25 mouse cellular contexts compared by ENCODE assay signal in genomic region chr1:133346531-133346930, GRCm38 (mm10). TPM values are rescaled to one million over a fixed set of nuclear protein-coding genes. Genes with fewer than 3 reads are reported as not detected.
"Had no signal": no experiment of that assay in that cellular context is flagged by ENCODE, and none has a peak within 500 bp of the region (broad histone marks: within the 10 kb centered on the region; RNA-seq: fewer than 3 reads in every experiment).

No protein-coding gene starts in this region.

- H3K27ac ChIP-seq: liver, embryonic 13.5 days; liver, embryonic 15.5 days; lung, embryonic 15.5 days; macrophage; midbrain, embryonic 13.5 days; midbrain, embryonic 15.5 days; neural tube, embryonic 12.5 days; stomach, embryonic 15.5 days had no signal

- H3K9ac ChIP-seq: liver, embryonic 13.5 days; liver, embryonic 15.5 days; liver, postnatal 0 days; lung, embryonic 15.5 days; midbrain, embryonic 13.5 days; midbrain, embryonic 15.5 days; neural tube, embryonic 12.5 days; stomach, embryonic 15.5 days had no signal

- H3K36me3 ChIP-seq: liver, embryonic 13.5 days; liver, embryonic 15.5 days; lung, embryonic 15.5 days; midbrain, embryonic 13.5 days; midbrain, embryonic 15.5 days; neural tube, embryonic 12.5 days; stomach, embryonic 15.5 days had no signal

- ATAC-seq: liver, postnatal 0 days; lung, postnatal 0 days; midbrain, embryonic 13.5 days; midbrain, embryonic 15.5 days had no signal

- DNase-seq: liver, embryonic 13.5 days; liver, postnatal 0 days; lung, adult 2 months; lung, postnatal 14 days; lung, postnatal 36 days; thymus, adult 18-20 months; thymus, postnatal 14 days; thymus, postnatal 36 days had no signal

- H3K9me3 ChIP-seq: liver, embryonic 13.5 days; liver, embryonic 15.5 days; lung, embryonic 15.5 days; midbrain, embryonic 13.5 days; midbrain, embryonic 15.5 days; neural tube, embryonic 12.5 days; stomach, embryonic 15.5 days had no signal

- H3K4me3 ChIP-seq: liver, embryonic 13.5 days; liver, embryonic 15.5 days; lung, embryonic 15.5 days; megakaryocyte, embryonic 14.5 days; midbrain, embryonic 13.5 days; midbrain, embryonic 15.5 days; neural tube, embryonic 12.5 days; stomach, embryonic 15.5 days had no signal

- H3K27me3 ChIP-seq: liver, embryonic 13.5 days; lung, embryonic 15.5 days; midbrain, embryonic 15.5 days; neural tube, embryonic 12.5 days; stomach, embryonic 15.5 days had no signal

- H3K4me2 ChIP-seq: liver, embryonic 13.5 days; liver, embryonic 15.5 days; lung, embryonic 15.5 days; midbrain, embryonic 11.5 days; midbrain, embryonic 13.5 days; midbrain, embryonic 15.5 days; neural tube, embryonic 12.5 days; stomach, embryonic 15.5 days had no signal

- H3K4me1 ChIP-seq: lung, embryonic 15.5 days; neural tube, embryonic 12.5 days; stomach, embryonic 15.5 days had no signal

RNA-seq across cellular contexts. Expression of gene Ren1, which starts 3.8 kb away (rescaled TPM):
- total RNA-seq: megakaryocyte progenitor cell, adult 5-6 weeks; midbrain, postnatal 0 days; monocyte, adult 5-6 weeks; neutrophil, adult 5-6 weeks had no signal
- polyA plus RNA-seq: macrophage; midbrain, embryonic 11.5 days; midbrain, embryonic 13.5 days; midbrain, embryonic 15.5 days; midbrain, postnatal 0 days; spleen, adult 2 months had no signal

RNA-seq across cellular contexts. Expression of gene Etnk2, which starts 16.8 kb away (rescaled TPM):
- total RNA-seq: megakaryocyte progenitor cell, adult 5-6 weeks; monocyte, adult 5-6 weeks; neutrophil, adult 5-6 weeks had no signal
- polyA plus RNA-seq: macrophage had no signal

RNA-seq across cellular contexts. Expression of gene Kiss1, which starts 24.9 kb away (rescaled TPM):
- total RNA-seq: megakaryocyte progenitor cell, adult 5-6 weeks; midbrain, postnatal 0 days; monocyte, adult 5-6 weeks; neutrophil, adult 5-6 weeks had no signal
- polyA plus RNA-seq: liver, embryonic 13.5 days; liver, embryonic 15.5 days; liver, postnatal 0 days; macrophage; midbrain, embryonic 11.5 days; midbrain, embryonic 13.5 days; midbrain, embryonic 15.5 days; neural tube, embryonic 12.5 days; neural tube, embryonic 14.5 days; spleen, adult 2 months; stomach, embryonic 15.5 days had no signal

RNA-seq across cellular contexts. Expression of gene Golt1a, which starts 36.9 kb away (rescaled TPM):
- total RNA-seq: megakaryocyte progenitor cell, adult 5-6 weeks; midbrain, postnatal 0 days; monocyte, adult 5-6 weeks; neutrophil, adult 5-6 weeks had no signal
- polyA plus RNA-seq: macrophage; midbrain, embryonic 11.5 days; midbrain, embryonic 13.5 days; midbrain, embryonic 15.5 days; midbrain, postnatal 0 days; neural tube, embryonic 12.5 days; neural tube, embryonic 14.5 days; spleen, adult 2 months; thymus, postnatal 0 days had no signal
